Mouse (Mus musculus): ENCODE measurements around the gene Cdk17. TPM values are rescaled to one million over a fixed set of nuclear protein-coding genes. Genes with fewer than 3 reads are reported as not detected.
A peak's percentile ranks its signal among the peaks of the same experiment; 100 is the strongest.
"Not testable (repeated sequence)": the region's sequence is repeated elsewhere in the genome, so short reads cannot be mapped to it uniquely, and the experiment has no call there.

Gene Cdk17
- polyA plus RNA-seq, 1 experiment = 18.0 TPM

DNA sequence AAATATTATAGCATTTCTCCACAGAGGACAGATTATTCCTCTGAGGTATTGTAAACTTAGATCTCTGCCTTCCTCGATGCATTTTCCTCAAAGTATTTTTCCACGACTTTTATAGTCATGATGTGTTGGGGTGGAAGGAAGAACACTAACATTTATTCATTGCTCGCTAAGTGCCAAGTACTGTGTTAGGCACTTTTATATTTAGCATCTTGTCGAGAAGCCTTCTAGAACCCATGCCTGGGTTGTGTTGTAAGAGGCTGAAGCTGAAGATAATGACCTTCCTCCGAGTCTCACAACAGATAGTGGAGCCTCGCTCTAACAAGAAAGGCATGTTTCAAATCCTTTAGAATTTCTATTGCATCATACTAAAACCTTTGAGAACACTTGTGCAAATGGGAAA lies 8.9 kb upstream of the Cdk17 start:
- no peak for TF ChIP-seq POLR2A (IDR thresholded peaks at IDR 0.05; ENCODE audit: borderline replicate concordance, extremely low read depth, low read depth, low read length)
- WGBS = 19% methylated on average over 6 of the region's 6 CpGs
- Histone ChIP-seq H3K4me3 (replicated peaks; ENCODE audit: extremely low read depth, low read depth, low read length) (no peak overlapping the region), H3K4me1 (ENCODE audit: control insufficient read depth, insufficient read depth, low read length) (no peaks in the 10 kb centered on the region; the same call in 1 of the 2 replicates)
- no peak for DNase-seq

DNA sequence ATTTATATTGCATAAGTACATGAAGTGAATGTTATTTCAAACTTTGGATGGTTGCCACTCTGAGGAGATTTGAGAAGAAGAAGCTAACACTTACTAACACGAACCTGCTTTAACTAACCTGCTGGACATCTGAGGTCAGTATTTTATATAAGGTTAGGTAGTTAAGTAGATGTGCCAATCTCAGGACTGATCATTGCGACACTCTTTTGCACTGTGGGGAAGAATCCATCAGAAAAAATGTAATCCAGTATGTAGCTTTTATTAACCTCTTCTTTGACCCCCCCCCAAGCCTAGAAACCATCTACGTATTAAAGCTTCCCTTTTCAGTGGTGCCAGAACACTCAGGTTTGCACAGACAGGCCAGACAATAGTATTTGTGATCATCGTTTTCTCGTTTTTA lies 8.0 kb upstream of the Cdk17 start:
- WGBS = 79% methylated on average over 5 of the region's 5 CpGs
- Histone ChIP-seq H3K4me1 (ENCODE audit: control insufficient read depth, insufficient read depth, low read length) (no peaks in the 10 kb centered on the region; the same call in 1 of the 2 replicates), H3K4me3 (replicated peaks; ENCODE audit: extremely low read depth, low read depth, low read length) (no peak overlapping the region)
- no peak for DNase-seq
- TF ChIP-seq POLR2A (IDR thresholded peaks at IDR 0.05; ENCODE audit: borderline replicate concordance, extremely low read depth, low read depth, low read length) = no peak
- TF ChIP-seq CTCF (IDR thresholded peaks at IDR 0.05; ENCODE audit: insufficient read depth, low read length) = no peak

DNA sequence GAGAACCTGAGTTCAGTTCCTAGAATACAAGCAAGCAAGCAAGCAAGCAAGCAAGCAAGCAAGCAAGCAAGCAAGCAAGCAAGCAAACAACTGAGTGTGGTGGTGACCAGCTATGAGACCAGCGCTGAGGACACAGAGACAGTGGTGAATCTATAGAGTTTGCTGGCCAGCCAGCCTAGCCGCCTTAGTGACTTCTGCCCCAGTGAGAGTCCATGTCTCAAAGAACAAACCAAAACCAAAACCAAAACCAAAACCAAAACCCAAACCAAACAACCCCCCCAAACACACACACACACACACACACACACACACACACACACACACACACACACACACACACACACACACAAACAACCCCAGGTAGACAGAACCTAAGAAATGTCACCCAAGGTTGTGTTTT lies 7.3 kb upstream of the Cdk17 start:
- not testable (repeated sequence) for H3K4me3 ChIP-seq (replicated peaks; ENCODE audit: extremely low read depth, low read depth, low read length); H3K4me1 ChIP-seq (ENCODE audit: control insufficient read depth, insufficient read depth, low read length); DNase-seq
- WGBS = 92% methylated on average over 2 of the region's 2 CpGs

DNA sequence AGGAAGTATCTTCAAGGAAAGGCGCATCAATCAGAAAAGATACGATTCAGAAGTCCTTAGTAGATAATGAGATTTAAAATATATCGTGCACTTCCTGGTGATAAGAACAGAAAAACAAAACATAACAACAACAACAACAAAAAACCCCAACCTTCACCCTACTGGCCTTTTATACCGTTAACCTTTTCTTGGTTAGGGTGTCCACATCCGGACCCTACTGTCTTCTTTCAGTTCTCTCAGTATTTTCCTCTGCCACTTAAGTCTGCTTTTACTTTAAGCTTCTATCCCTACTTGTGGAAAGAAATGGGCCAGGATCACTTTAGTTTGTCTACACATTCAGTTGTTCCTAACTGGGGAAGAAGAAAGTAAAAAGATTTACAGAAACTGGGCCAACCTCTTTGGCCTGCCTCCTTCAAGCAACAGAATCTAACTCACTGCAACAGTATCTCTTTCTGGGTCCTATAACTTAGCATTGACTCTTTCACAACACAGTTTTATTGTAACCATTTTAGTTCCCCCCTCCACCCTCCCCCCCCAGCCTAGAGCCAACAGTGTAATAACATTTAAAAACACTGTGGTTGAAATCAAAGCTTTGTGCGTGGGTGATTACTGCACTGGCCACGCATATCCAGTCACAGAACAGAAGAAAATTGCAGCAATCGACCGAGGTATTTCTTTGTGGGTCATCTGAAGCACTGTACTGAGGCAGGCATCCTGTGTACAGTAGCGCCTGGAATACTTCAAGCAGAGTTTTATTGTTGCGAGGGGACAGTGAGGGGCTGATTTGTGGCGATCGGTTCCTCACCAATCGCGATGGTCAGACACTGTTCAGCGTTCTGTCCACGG lies 801 bp upstream of the Cdk17 start:
- no peak for DNase-seq
- TF ChIP-seq CTCF (IDR thresholded peaks at IDR 0.05; ENCODE audit: insufficient read depth, low read length) (no peak), POLR2A (IDR thresholded peaks at IDR 0.05; ENCODE audit: borderline replicate concordance, extremely low read depth, low read depth, low read length) (no peak)
- H3K4me3 ChIP-seq (replicated peaks; ENCODE audit: extremely low read depth, low read depth, low read length) = peak overlapping the region; percentile 62
- peaks cover 11% of the 10 kb centered on the region for H3K4me1 ChIP-seq (ENCODE audit: control insufficient read depth, insufficient read depth, low read length)
- WGBS = 20% methylated on average over 17 of the region's 17 CpGs

DNA sequence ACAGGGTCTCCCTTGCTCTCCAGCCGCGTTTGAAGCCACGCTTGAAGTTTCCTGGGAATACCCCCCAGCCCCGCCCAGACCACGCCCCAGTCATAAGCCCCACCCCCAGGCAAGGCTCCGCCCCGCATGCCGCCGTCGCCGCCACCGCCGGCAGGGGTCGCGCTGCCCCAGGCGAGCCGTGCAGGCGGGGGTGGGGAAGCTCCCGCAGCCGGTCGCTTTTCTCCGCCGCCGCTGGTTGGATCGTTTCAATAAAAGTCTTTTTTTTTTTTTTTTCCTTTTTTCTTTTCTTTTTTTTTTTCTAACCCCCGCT lies 223 bp upstream of the Cdk17 start:
- H3K4me3 ChIP-seq (replicated peaks; ENCODE audit: extremely low read depth, low read depth, low read length) = peak overlapping the region; percentile 93
- 0% methylated on average over 25 of the region's 26 CpGs for WGBS
- peak; percentile 87 for DNase-seq
- peaks cover 14% of the 10 kb centered on the region for H3K4me1 ChIP-seq (ENCODE audit: control insufficient read depth, insufficient read depth, low read length)
- TF ChIP-seq POLR2A (IDR thresholded peaks at IDR 0.05; ENCODE audit: borderline replicate concordance, extremely low read depth, low read depth, low read length) = peak; percentile 90; the same call in 1 of the 2 replicates
- 0 out of 2 replicates have a peak, but pooled peaks have one; percentile 8 for TF ChIP-seq CTCF (IDR thresholded peaks at IDR 0.05; ENCODE audit: insufficient read depth, low read length)

DNA sequence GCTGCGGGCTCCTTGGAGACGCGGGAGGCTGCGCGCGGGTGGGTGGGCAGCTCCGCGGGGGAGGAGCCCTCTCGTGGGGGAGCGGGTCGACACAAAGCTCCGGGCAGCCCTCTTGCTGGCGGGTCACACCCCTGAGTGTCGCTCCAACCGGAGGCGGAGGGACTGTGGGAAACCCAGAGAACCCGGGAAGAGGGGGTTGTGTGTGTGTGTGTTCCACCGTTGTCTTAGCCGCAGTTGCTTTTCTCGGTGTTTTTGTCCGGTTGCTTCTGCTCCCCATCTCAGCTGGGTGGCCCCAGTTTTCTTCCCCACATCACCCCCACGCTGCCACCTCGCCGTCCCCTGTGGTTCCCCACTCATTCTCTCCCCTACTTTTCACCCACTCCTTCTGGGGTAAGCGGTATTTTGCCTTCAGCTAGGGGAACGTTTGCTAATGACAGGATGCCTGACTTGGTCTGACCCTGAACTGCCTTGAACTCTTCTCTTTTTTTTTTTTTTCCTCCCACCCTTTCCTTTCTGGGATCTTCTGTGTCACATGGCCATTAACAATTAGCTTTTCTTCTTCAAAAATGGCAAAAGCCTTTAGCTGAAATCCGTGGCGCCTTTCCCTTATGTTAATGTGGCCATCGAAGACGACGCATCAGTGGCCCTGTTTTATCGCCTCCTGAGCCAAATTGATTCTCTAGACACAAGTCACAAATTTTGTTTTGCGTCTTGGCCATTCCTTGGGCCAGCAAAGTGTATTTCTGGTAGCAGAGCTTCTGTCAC lies 1.0 kb downstream of the Cdk17 start:
- Histone ChIP-seq H3K4me3 (replicated peaks; ENCODE audit: extremely low read depth, low read depth, low read length) (peak overlapping the region; percentile 93), H3K4me1 (ENCODE audit: control insufficient read depth, insufficient read depth, low read length) (peaks cover 26% of the 10 kb centered on the region)
- TF ChIP-seq POLR2A (IDR thresholded peaks at IDR 0.05; ENCODE audit: borderline replicate concordance, extremely low read depth, low read depth, low read length) (no peak; the same call in 1 of the 2 replicates), CTCF (IDR thresholded peaks at IDR 0.05; ENCODE audit: insufficient read depth, low read length) (no peak)
- peak; percentile 38 for DNase-seq
- WGBS = 1% methylated on average over 33 of the region's 33 CpGs

DNA sequence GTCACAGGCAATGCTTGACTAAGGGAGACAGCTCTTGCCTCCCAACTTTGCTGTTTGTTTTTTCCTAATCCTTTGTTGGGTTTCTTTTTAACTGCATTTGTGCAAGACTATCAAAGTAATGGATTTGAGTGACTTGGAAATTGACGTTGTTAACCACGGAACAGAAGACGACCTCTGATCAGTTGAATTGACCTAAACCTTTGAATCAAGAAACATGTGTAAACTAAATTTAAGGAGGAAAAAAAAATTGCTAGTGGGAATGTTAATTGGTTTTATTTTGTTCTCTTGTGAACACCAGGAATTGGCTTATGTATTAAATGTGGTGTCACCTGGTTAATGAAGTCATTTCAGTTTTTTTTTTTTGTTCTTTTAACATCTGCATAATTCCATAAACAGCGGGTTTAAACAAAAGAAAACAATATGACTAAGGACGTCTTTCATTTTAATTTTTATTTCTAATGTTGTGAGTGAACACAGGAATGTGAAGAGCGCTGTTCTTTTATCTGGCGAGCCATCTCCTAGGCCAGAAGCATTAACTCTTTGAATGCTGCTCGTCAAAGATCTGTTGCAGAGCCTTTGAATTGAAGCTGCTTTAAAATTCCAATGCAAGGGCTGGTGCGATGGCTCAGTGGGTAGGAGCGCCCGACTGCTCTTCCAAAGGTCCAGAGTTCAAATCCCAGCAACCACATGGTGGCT lies 1.7 kb downstream of the Cdk17 start:
- Histone ChIP-seq H3K4me3 (replicated peaks; ENCODE audit: extremely low read depth, low read depth, low read length) (peak overlapping the region; percentile 93), H3K4me1 (ENCODE audit: control insufficient read depth, insufficient read depth, low read length) (peaks cover 31% of the 10 kb centered on the region)
- DNase-seq = no peak
- 12% methylated on average over 11 of the region's 11 CpGs for WGBS
- TF ChIP-seq POLR2A (IDR thresholded peaks at IDR 0.05; ENCODE audit: borderline replicate concordance, extremely low read depth, low read depth, low read length) (no peak), CTCF (IDR thresholded peaks at IDR 0.05; ENCODE audit: insufficient read depth, low read length) (no peak)

DNA sequence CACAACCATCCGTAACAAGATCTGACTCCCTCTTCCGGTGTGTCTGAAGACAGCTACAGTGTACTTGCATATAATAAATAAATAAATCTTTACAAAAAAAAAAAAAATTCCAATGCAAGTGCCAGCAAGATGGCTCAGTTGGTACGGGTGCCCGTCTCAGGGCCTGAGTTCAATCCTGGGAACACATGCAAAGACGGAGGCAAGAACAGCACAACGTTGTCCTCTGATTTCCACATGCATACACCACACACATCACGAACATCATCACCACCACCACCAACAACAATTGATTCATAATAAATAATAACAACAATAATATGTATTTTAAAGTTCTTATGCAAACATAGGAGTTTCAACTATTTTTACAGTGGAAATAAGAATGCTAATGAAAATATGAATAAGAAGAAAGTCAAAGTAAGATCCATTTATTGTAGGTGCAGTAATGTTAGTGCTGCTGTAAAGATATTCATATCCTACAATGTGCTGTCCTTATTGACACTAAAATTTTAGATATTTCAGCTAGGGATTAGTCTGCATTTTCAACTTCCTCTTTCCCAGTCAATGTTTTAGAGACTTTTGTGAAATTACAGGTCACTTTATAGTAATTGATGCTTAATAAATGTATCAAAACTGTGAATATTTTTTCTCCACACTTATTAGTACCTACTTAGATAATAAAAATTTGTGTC lies 2.4 kb downstream of the Cdk17 start:
- TF ChIP-seq CTCF (IDR thresholded peaks at IDR 0.05; ENCODE audit: insufficient read depth, low read length) (no peak), POLR2A (IDR thresholded peaks at IDR 0.05; ENCODE audit: borderline replicate concordance, extremely low read depth, low read depth, low read length) (no peak)
- Histone ChIP-seq H3K4me3 (replicated peaks; ENCODE audit: extremely low read depth, low read depth, low read length) (peak overlapping the region; percentile 40), H3K4me1 (ENCODE audit: control insufficient read depth, insufficient read depth, low read length) (peaks cover 34% of the 10 kb centered on the region)
- 29% methylated on average over 7 of the region's 7 CpGs for WGBS
- no peak for DNase-seq

All from lung, adult 2 months (tissue).